Mouse (Mus musculus): ENCODE measurements around the gene Cgnl1.
A peak's percentile ranks its signal among the peaks of the same experiment; 100 is the strongest.

The Cgnl1 gene

DNA sequence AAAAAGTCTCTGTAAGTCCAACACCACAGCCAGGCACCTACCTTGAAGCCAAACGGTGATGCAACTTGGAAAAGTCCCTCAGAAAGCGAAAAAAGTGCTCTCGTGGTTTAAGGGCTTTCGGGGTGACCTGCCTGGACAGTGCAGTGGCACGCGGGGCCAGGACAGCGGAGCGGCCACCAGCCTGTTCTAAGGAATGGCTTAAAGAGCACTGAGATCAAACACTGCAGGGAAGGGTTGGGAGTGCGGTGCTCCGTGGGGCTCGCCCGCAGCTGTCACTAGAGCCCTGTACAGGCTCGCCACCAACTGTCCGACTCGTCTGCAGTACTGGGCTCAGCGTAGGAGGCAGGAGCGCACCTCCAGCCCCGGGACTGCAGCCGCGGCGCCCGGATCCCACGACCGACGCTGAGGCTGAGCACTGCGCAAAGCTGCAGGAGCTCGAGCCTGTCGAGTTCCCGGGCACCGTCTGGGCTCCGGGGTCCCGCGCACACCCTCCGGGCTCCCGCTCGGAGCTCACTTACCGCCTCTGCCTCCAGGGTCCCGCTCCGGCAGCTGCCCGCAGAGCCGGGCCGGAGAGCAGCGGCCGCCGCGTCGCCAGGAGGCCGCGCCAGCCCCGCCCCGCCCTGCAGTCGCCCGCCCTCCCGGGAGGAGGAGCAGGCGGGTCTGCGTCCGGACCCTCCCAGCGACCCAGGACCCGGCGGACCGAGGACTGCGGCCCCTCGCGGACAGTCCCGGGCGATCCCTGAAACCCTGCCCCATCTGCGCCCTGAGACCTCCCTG is at the start of gene Cgnl1:
Cgnl1 (minus strand) TSS at position 612 of the 777 bp plus-strand sequence.
- DNase-seq, result peak; percentile 71

DNA sequence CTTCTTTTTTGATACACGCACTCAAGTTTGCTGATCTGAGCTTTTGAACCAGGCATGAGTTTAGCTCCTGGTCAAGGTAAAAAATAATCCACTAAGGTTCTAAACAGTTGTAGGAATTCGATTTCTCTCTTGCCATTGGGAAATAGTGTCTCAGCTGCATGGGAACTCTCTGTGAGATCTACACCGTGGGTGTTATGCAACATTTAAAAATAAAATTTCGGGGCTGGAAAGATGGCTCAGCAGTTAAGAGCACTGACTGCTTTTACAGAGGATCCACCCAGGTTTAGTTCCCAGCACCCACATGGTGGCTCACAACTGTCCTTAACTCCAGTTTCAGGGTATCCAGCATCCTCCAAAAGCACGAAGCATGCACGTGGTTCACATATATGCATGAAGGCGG is 47.1 kb upstream of the Cgnl1 start:
- DNase-seq, result no peak

DNA sequence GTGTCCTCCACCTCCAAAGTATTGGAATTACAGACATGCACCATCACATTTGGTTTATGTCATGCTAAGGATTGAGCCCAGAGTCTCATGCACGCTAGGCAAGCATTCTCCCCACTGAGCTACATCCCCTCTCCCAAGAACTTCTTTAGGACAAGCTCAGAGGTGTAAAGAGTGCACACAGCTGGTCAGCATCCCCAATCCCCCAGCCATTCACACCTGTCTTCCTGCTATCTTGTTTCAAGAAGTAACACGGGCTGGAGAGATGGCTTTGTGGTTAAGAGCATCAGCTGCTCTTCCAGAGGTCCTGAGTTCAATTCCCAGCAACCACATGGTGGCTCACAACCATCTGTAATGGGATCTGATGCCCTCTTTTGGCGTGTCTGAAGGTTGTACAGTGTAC is 44.7 kb upstream of the Cgnl1 start:
- DNase-seq, result no peak

DNA sequence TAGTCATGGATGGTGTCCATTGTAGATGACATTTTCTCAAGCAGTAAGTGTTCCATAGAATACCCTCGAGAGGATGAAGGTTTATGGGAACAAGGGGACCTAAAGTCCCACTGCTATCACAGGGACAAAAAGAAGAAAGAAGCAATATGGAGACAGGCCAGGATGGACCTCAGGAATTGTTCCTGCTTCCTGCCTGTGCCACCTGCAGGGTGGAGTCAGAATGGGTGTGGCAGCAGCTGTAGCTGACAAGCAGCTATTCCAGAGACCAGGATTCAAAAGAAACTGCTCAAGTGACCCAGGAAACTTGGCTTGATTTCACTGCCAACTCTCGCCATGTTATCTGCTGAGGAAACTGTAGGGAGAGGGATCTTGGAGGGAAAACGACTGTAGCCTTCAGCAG is 42.2 kb upstream of the Cgnl1 start:
- no peak for DNase-seq

DNA sequence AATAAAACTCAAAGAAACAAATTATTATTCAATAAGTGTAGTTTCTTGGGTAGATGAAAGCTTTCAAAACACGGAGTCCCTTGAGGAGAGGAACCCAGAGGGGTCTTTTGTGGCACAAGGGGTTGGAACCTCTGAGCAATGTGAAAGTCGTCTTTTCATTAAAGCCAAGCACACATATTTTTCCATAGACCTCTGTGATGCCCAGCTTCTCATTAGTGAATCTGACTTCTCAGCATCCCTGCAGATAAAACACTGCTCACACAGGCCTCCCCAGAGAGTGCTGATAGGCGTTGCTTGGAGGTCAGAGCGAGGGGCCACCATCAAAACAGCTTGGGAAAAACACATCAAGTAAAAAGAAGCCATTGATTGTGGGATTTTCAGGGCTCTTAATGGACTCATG is 41.5 kb upstream of the Cgnl1 start:
- DNase-seq, result no peak

DNA sequence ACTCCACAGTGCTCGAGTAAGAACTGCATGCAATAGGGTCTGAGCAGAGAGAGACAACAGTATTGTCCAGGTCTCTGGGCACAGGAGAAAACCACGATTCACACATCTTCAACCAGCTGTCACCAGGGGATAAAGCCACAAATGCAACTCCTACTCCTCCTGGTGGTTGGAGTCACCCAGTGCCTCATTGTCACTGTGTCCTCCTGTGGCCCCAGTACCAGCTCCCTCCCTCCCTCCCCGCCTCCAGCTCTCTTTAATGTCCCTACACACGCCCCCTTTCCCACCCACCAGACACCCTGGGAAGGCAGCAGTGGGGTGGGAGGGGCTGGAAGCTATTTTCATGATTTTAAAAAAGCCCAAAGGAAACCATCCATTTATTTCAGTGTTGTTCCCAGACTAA is 41.0 kb upstream of the Cgnl1 start:
- no peak for DNase-seq

DNA sequence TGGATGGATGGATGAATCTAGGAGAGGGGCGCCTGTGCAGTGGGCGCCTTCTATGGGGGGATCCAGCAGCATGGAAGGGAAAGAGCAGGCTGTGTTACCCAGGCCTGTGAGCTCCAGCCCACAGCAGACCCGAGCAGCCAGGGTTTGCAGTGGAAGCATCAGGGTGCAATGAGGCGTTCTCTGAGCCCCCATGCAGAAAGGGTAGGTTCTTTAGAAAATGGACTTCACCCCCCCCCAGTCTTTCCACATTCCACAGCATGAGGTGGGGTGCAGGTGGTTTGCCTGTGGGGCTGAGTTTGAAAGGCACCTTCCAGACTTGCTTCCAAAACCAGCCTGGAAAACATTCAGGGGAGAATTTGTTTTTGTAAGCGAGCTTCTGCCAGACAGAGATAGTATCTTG is 40.0 kb upstream of the Cgnl1 start:
- no peak for DNase-seq

DNA sequence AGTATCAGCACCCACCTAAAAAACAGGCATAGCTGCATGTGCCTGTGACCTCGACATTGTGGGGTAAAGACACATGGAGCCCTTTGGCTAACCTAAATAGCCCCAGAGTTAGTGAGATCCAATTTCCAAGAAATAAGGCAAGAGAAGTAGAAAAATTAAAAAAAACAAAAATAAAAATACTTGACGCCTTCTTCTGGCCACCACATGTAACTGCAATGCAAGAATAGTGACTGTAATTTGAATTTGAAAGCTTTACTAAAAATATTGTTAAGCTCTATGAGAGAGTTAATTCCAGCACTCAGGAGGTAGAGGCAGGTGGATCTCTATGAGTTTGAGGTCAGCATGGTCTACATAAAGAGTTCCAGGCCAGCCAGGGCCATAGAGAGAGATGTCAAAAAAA is 39.3 kb upstream of the Cgnl1 start:
- no peak for DNase-seq

DNA sequence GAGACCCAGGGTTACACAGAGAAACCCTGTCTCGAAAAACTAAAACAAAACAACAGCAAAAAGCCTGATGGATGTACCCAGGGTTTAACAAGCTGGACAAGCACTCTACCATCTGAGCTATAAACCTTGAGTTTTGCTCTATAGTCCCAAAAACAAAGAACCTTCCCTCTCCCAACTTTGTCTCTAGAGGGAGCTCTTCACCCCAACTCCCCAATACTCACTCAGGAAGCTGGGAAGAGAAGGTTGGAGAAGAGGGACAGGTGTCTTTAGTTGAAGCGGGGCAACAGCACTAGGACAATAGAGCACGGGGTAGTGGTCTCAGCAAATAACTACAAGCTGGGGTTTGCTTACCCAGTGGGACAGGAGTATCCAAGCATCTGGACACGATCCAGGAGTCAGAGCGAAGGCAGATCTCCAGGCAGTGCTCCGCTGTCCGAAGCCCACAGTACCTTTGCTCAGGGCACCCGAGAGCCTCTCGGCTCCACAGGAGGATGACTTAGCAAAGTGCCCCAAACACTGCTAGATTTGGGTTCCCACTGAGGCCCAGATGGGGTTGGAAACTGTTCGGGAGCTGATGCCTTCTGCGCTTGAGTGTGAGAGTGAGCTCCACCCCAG is 37.3 kb upstream of the Cgnl1 start:
- no peak for DNase-seq

DNA sequence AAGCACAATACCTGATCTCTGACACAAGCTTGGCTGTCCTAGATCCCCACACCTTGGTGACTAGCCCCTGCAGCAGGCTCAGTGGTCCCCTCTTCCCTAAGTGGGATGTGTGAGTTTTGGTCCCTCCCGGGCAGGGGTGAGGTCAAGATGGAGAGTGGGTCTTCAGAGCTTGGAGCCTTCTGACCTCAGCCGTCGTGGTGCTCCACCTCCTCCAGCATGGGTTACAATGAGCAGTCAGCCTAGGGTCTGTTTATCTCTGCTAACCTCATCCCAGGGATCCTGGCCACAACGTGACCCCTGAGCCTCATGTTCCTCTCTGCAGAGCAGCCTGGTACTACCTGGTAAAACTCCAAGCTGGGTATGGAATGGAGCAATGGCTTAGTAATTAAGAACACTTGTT is 36.4 kb upstream of the Cgnl1 start:
- DNase-seq, result no peak

DNA sequence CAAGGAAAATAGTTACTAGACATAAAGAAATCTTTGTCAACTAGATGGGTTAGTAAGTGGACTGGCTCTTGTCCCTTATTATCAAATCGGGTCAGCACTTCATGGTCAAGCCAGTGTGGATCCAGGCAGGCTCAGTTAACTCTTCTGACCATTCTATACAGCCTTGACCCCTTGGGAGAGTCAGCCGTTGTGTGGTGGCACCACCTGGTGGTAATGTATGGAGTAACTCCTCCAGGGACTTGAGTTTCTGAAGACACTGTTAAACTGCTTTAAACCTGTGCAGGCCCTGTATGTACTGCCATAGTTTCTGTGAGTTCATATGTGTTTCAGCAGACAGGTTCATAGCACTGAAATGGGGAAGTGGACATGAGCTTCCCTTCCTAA is 35.0 kb upstream of the Cgnl1 start:
- DNase-seq, result peak; percentile 64

DNA sequence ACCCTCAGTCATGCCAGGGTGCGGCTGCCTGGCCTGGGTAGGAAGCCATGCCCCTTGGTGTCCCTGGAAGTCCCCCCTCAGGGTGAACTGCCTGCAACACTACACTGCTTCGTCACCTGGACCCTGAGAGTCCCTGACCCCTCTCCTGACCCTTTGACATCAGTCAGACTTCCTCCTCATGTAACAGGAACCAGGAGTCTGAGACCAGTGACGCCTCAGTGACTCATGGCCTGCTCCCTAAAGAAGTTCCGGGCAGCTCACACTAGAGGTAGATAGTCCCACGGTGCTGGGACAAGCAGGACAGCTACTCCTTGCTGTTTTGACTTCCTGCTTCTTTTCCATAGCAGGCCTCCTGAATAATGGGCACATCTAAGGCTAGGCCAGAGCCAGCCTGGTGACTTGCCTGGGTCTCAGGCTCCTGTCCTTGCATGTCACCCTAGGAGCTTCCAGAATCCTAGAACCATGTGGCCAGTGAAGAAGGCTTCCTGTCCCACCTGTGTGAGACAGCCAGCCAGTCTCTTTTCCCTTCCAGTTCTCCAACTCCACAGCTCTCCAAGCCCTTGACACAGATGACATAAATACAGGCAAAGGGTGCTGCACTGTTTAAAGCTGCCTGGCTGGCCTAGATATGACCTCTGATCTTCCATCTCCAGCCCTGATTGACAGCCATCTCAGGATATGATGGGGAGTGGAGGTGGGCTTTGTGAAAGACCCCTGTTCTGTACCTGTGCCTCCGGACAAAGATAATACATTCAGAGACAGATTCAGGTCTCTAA is 34.4 kb upstream of the Cgnl1 start:
- DNase-seq, result no peak

DNA sequence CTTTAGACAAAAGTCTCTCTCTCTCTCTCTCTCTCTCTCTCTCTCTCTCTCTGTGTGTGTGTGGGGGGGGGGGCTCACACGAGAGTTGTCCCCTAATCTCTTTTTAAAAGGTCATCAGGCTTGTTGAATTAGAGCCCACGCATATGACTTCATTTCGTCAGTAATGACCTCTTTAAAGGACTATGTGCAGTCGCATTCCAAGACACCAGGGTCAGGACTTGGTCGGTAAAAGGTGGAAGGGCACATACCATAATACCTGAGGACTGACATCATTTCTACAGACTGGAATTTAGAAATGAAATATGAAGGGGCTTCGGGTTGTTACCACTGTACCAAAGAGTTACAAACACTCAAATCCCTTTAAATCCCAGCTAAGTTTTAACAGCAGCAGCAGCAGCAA is 32.7 kb upstream of the Cgnl1 start:
- DNase-seq, result no peak

DNA sequence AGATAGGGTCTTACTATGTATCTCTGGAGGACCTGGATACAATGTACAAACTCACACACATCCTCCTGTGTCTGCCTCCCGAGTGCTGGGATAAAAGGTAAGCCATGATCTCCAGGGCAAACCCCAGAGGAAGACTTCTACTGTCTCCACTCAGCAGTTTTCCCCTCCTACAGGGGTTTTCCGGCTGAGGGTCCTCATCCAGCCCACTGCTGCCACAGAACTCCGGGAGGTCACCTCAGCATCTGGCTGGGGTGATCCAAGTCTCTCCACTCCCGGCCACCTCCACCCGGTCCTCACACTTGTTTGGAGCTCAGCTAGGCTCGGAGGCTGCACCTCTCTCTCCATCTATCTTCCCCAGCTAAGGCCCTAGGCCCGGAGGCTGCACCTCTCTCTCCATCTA is 31.9 kb upstream of the Cgnl1 start:
- DNase-seq, result no peak

DNA sequence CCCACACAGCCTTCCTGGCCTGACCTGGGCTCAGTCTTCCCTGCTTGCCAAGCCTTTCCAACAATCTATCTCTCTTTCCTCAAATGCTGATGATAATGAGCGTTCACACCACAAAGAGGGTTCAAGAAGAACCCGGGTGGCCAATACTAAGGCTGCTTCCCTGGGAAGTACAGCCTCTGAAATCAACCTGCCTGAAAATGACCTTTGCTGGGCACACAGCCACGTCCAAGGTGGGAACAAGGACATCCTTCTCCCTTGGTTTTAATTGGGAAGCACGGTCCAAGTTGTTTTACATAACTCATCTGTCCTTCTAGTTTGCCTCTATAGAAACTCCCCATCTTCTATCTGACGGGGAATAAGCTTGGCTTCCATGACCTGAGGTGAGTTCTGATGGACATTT is 28.2 kb upstream of the Cgnl1 start:
- DNase-seq, result no peak

DNA sequence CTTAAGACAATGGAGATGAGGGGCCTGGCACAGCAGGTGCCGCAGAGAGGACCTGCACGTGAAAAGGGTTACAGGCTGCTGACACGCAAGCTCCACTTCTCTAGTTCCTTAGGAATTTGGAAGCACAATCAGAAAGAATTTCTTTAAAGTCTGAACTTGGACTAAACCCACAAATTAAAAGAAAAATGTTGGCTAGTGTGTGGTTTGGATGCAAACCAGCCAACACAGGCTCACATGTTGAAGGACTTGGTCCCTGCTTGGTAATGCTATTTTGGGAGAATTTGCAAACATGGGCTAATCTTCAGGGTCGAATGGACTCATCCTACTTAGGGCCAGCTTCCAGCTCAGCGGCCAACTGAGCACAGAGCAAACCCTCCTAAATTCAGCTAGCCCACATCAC is 26.8 kb upstream of the Cgnl1 start:
- no peak for DNase-seq

DNA sequence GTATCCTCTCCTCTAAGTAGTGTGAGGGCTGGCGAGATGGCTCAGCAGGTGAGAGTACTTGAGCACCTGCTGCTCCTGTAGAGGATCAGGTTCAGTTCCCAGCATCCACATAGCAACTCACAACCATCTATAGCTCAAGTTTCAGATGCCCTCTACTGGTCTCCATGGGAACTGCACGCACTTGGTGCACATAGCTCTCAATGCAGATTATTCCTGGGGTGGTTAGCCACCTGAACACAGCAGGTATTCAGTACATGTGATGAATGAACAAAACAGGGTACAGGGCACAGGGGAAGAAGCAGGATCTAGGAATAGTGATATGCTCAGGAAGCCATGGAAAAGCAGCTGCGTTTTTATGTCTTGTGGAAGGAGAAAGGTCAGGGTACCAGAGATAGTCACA is 6.0 kb upstream of the Cgnl1 start:
- no peak for DNase-seq

DNA sequence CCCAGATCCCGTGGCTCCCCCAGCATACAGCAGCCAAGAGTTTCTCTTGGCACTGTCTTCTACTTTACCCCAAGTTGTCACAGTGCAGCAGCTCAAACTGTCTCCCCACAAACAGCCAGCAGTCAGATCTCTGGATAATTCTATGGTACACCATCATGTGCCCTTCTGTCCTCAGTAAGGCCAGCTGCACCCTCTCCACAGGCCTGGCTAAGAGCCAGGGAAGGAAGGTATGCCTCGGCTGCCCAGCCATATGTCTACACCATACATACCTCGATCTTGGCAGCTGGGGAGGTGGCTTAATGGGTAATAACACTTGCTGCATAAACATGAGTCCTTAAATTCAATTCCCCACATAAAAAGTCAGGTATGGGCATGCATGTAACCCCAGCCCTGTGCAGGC is 4.9 kb upstream of the Cgnl1 start:
- DNase-seq, result no peak

DNA sequence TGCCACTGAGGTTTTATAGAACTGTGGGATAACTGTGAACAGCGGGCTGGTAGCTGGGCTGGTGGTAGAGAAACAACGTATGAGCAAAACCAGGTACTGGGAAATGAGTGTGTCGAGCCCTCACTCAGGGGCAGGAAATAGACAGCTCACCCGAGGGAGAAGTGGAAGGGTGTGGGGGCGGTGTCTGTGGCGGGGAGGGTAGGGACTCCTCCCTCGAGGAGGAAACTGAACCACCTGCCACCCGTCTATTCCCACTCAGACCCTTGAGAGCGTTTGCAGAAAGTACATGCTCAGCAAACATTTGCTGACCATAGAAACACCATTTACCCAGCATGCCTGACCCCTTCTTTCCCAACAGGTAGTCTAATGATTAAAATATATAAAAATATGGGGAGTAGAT is 2.2 kb upstream of the Cgnl1 start:
- no peak for DNase-seq

DNA sequence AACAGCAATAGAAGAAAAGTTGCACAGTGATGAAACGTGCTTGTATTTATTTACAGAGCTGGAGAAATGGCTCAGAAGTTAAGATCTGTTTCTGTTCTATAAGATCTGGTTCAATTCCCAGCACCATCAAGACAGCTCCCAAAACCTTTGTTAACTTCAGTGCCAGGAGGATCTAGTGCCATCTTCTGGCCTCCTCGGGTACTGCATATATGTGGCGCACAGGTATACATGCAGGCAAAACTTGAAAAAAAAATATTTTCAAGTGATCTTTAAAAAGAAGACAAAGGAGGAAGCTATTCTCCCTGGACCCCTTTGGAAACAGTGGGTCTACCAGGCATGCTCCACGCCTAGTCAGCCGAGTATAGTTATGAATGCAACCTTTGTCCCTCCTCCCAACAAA is 936 bp upstream of the Cgnl1 start:
- peak; percentile 55 for DNase-seq

DNA sequence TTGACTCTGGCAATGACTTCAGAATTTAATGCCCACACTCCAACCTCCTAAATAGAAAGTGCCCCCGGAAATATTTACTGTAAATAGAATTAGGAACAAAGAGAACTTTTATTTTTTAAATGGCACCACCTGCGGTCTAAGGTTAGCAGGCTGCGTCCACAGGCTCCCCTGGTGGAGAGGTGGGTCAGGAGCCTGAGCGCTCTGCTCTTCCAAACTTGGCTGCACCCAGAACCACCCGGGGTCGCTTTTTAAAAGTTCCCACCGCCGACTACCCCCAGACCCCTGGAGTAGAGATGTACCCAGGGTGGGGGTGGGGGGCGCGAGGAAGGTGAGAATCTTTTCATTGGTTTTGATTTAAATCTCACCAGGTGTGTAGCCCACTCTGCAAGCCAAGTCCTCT is 918 bp downstream of the Cgnl1 start:
- no peak for DNase-seq

DNA sequence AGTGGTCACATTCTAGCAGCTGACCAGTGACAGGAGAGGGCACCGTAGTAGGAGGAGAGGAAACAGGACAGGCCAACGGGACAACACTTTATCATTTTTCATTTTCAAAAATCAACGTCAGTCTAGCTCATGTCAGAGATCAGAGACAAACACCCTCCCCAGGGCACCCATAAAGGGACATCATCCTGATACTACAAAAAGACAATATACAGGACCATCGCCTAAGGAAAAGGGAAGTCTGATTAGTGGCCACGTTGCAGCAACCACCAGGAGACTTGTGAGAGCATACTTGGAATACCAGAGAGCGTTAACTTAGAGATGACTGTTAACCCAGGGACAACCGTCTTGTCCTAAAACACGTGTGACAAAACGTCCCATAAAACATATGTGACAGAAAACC is 1.7 kb downstream of the Cgnl1 start:
- DNase-seq, result no peak

DNA sequence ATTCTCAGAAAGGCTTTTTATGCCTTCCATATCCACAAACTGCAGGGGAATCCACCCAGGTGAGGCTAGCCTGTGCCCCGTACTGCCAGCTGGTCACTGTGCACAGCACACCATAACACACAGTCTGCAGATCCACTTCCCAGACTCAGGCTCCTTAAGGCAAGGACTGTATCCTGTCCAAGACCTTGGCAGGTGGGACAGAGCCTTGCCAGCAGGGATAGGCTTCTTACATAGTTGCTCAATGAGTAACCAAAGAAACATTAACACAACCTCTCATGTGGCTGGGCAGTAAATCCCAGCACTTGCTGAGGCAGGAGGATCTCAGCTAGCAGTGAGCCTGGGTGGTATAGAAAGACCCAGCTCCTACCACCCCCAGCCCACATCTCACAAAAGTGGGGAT is 3.3 kb downstream of the Cgnl1 start:
- DNase-seq, result no peak

DNA sequence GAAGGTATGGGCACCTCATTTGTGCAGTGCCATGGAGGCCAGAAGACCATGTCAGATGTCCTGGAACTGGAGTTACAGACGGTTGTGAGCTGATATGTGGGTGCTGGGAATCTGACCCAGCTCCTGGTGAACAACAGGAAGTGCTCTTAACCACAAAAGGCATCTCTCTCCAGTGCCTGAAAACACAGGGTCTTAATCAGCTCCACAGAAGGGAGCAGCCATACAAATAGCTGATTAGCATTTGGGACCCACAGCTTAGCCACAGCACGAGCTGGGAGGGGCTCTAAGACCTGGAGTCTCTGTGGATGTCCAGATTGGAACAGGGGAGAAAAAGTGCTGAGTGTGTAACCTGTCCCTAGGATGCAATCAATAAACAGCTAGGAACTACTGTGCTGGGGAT is 4.5 kb downstream of the Cgnl1 start:
- no peak for DNase-seq

Data from liver (tissue).